Mouse (Mus musculus): ENCODE results near the gene Cand2.

DNA sequence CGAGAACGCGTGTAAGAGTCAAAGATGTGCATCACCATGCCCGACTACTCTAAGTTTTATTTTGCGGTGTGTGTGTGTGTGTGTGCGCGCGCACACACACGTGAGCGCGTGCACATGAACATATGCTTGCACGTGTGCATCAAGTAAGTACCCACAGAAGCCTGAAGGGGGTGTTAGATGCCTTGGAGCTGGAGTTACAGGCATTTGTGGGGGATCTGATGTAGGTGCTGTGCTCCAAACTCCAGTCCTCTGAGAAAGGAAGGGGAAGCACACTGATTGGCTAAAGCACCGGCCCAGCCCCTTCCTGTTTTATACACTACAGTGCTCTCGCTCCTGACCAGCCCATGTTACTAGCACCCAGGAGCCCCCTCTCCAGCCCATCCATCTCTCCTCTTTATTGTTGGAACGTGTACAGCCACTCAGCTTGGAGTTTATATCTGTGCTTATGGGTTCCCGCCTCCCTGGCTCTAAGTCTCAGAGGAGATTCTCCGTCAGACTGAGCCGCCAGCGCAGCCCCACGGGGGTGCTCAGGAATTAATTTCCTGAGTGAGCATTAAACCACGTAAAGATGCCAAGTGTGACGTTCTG, 41.9 kb upstream of the Cand2 start:
- TF ChIP-seq POLR2AphosphoS2 (IDR thresholded peaks at IDR 0.05; ENCODE audit: low read depth, low read length) (no peak), POLR2A (IDR thresholded peaks at IDR 0.05; ENCODE audit: low read depth, low read length) (no peak), ETS1 (conservative IDR thresholded peaks at IDR 0.05; ENCODE audit: low read depth, low read length) (no peak), USF1 (IDR thresholded peaks at IDR 0.05; ENCODE audit: low read depth, low read length) (no peak), GABPA (IDR thresholded peaks at IDR 0.05; ENCODE audit: insufficient replicate concordance, low read depth, low read length) (no peak), EP300 (IDR thresholded peaks at IDR 0.05; ENCODE audit: low read length) (no peak), MYC (IDR thresholded peaks at IDR 0.05; ENCODE audit: low read depth, low read length) (no peak), UBTF (IDR thresholded peaks at IDR 0.05; ENCODE audit: low read depth, low read length) (no peak)

Measured in CH12.LX (cell line).